Mouse (Mus musculus) liver, embryonic 12.5 days (tissue): ENCODE measurements around the gene Lsm5. TPM values are rescaled to one million over a fixed set of nuclear protein-coding genes. Genes with fewer than 3 reads are reported as not detected.

Source experiments
- ATAC-seq: fragments of 200-750 bp; cut with Nextera tagmentation; 2 replicates; pipeline ENCODE4 v1.8.0; 2017; ENCODE audit warnings: moderate number of reproducible peaks, mild to moderate bottlenecking, moderate library complexity
- H3K27ac ChIP-seq: fragments of 300-500 bp; sonication (generic); 2 replicates; pipeline ENCODE4 v1.5.1; 2016; ENCODE audit warnings: mild to moderate bottlenecking
- H3K27me3 ChIP-seq: fragments of 300-500 bp; sonication (generic); replicated peaks from 2 replicates; pipeline ENCODE4 v1.6.1; 2016; ENCODE audit warnings: mild to moderate bottlenecking, moderate library complexity
- H3K36me3 ChIP-seq: fragments of 300-500 bp; sonication (generic); 2 replicates; pipeline ENCODE4 v1.6.1; 2016; ENCODE audit warnings: mild to moderate bottlenecking, moderate library complexity
- H3K4me1 ChIP-seq: fragments of 300-500 bp; sonication (generic); 2 replicates; pipeline ENCODE4 v1.6.1; 2016
- H3K4me2 ChIP-seq: fragments of 300-500 bp; sonication (generic); 2 replicates; pipeline ENCODE4 v1.6.1; 2016; ENCODE audit warnings: mild to moderate bottlenecking, moderate library complexity
- H3K4me3 ChIP-seq: fragments of 300-500 bp; sonication (generic); 2 replicates; pipeline ENCODE4 v1.5.1; 2016; ENCODE audit warnings: mild to moderate bottlenecking, moderate library complexity
- H3K9ac ChIP-seq: fragments of 300-500 bp; sonication (generic); 2 replicates; pipeline ENCODE4 v1.6.1; 2016; ENCODE audit warnings: mild to moderate bottlenecking, moderate library complexity
- H3K9me3 ChIP-seq: fragments of 300-500 bp; sonication (generic); replicated peaks from 2 replicates; pipeline ENCODE4 v1.6.1; 2016; ENCODE audit warnings: mild to moderate bottlenecking, moderate library complexity
- WGBS: fragments of 180-500 bp; shearing (Covaris S2); methylation state at CpG from one replicate; pipeline ENCODE4 v1.1.7; 2016; ENCODE audit not compliant: insufficient replicate concordance; 5-methylcytosine and 5-hydroxymethylcytosine counted together
- polyA plus RNA-seq: library from polyadenylated mRNA; unstranded; fragments of >200 nt; fragmentation: Nextera tagmentation; extraction: Ambion mirVana; gene quantifications from 2 replicates; pipeline ENCODE4 v1.2.1, GENCODE M21; 2016

The Lsm5 gene
- polyA plus RNA-seq: 113 and 118 TPM in 2 replicates

GRCm38 (mm10) chr6:56703931-56704900 is at the start of gene Lsm5:
Gene Lsm5, minus strand, starts transcription at chr6:56704710.
- under 1% methylated on average over 46 of the region's 46 CpGs for WGBS

GRCm38 (mm10) chr6:56753719-56754118 is 49.2 kb upstream of the Lsm5 start:
- Histone ChIP-seq H3K27me3 (no peaks in the 10 kb centered on the region), H3K36me3 (peaks cover 51% of the 10 kb centered on the region), H3K4me2 (no peak overlapping the region), H3K9me3 (no peaks in the 10 kb centered on the region), H3K4me1 (no peaks in the 10 kb centered on the region), H3K9ac (no peak overlapping the region), H3K27ac (no peak overlapping the region), H3K4me3 (no peak overlapping the region)
- no peak for ATAC-seq
- WGBS: 64% methylated on average over 3 of the region's 3 CpGs

More at GRCm38 (mm10) chr6:56703931-56704900, at the start of gene Lsm5:
- Histone ChIP-seq H3K4me1 (peaks cover 16% of the 10 kb centered on the region), H3K9ac (peak within 1 kb of the TSS; percentile 89), H3K27ac (peak within 1 kb of the TSS; percentile 73), H3K4me3 (peak within 1 kb of the TSS; percentile 95), H3K4me2 (peak within 1 kb of the TSS; percentile 80), H3K36me3 (peaks cover 4% of the 10 kb centered on the region; the same call in 1 of the 2 replicates), H3K27me3 (no peaks in the 10 kb centered on the region), H3K9me3 (0 out of 2 replicates have a peak, but pooled peaks cover 5% of the 10 kb centered on the region)
- peak; percentile 87 for ATAC-seq

GRCm38 (mm10) chr6:56745950-56746543 is 41.5 kb upstream of the Lsm5 start:
- WGBS: 75% methylated on average over 5 of the region's 5 CpGs
- ATAC-seq: no peak
- no peak overlapping the region for H3K27ac ChIP-seq
- peaks cover 31% of the 10 kb centered on the region for H3K36me3 ChIP-seq
- no peak overlapping the region for H3K9ac ChIP-seq
- H3K4me1 ChIP-seq: no peaks in the 10 kb centered on the region
- H3K9me3 ChIP-seq: no peaks in the 10 kb centered on the region
- no peaks in the 10 kb centered on the region for H3K27me3 ChIP-seq
- H3K4me3 ChIP-seq: no peak overlapping the region
- no peak overlapping the region for H3K4me2 ChIP-seq

- Histone ChIP-seq H3K4me1 (no peaks in the 10 kb centered on the region), H3K36me3 (peaks cover 67% of the 10 kb centered on the region), H3K9me3 (no peaks in the 10 kb centered on the region), H3K27ac (no peak overlapping the region), H3K4me3 (no peak overlapping the region), H3K4me2 (no peak overlapping the region), H3K9ac (no peak overlapping the region), H3K27me3 (no peaks in the 10 kb centered on the region)
- no peak for ATAC-seq
- WGBS: 68% methylated on average over 2 of the region's 2 CpGs
Observed at GRCm38 (mm10) chr6:56732545-56732944, 28.0 kb upstream of the Lsm5 start.

GRCm38 (mm10) chr6:56720877-56721276 is 16.4 kb upstream of the Lsm5 start:
- Histone ChIP-seq H3K9ac (no peak overlapping the region), H3K4me1 (peaks cover 18% of the 10 kb centered on the region), H3K4me2 (no peak overlapping the region), H3K4me3 (no peak overlapping the region), H3K36me3 (peaks cover 20% of the 10 kb centered on the region), H3K27me3 (no peaks in the 10 kb centered on the region), H3K27ac (no peak overlapping the region), H3K9me3 (no peaks in the 10 kb centered on the region)
- WGBS: 59% methylated on average over 3 of the region's 3 CpGs
- no peak for ATAC-seq

GRCm38 (mm10) chr6:56719071-56719470 is 14.6 kb upstream of the Lsm5 start:
- Histone ChIP-seq H3K9me3 (no peaks in the 10 kb centered on the region), H3K4me2 (no peak overlapping the region), H3K4me1 (peaks cover 22% of the 10 kb centered on the region), H3K36me3 (peaks cover 9% of the 10 kb centered on the region), H3K27ac (no peak overlapping the region), H3K27me3 (no peaks in the 10 kb centered on the region), H3K4me3 (no peak overlapping the region), H3K9ac (no peak overlapping the region)
- ATAC-seq: no peak
- WGBS: 87% methylated on average over 1 of the region's 1 CpGs

GRCm38 (mm10) chr6:56715270-56715666 is 10.8 kb upstream of the Lsm5 start:
- Histone ChIP-seq H3K4me2 (peak overlapping the region; percentile 76), H3K27me3 (no peaks in the 10 kb centered on the region), H3K4me1 (peaks cover 22% of the 10 kb centered on the region), H3K4me3 (peak overlapping the region; percentile 84), H3K27ac (peak overlapping the region; percentile 90), H3K9ac (peak overlapping the region; percentile 82), H3K36me3 (no peaks in the 10 kb centered on the region), H3K9me3 (no peaks in the 10 kb centered on the region)
- WGBS: under 1% methylated on average over 25 of the region's 25 CpGs
- peak; percentile 5 for ATAC-seq

GRCm38 (mm10) chr6:56714574-56715269 is 10.2 kb upstream of the Lsm5 start, which contains the start of gene Avl9:
Gene Avl9, plus strand, starts transcription at chr6:56714899.
- Histone ChIP-seq H3K4me3 (peak within 1 kb of the TSS; percentile 84), H3K36me3 (no peaks in the 10 kb centered on the region), H3K27ac (peak within 1 kb of the TSS; percentile 90), H3K9me3 (no peaks in the 10 kb centered on the region), H3K4me2 (peak within 1 kb of the TSS; percentile 76), H3K27me3 (no peaks in the 10 kb centered on the region), H3K4me1 (peaks cover 22% of the 10 kb centered on the region), H3K9ac (peak within 1 kb of the TSS; percentile 82)
- peak; percentile 97 for ATAC-seq
- WGBS: under 1% methylated on average over 64 of the region's 64 CpGs

- Histone ChIP-seq H3K9ac (no peak overlapping the region), H3K9me3 (no peaks in the 10 kb centered on the region), H3K27me3 (no peaks in the 10 kb centered on the region), H3K4me1 (peaks cover 22% of the 10 kb centered on the region), H3K36me3 (no peaks in the 10 kb centered on the region), H3K4me3 (peak overlapping the region; percentile 84), H3K27ac (no peak overlapping the region), H3K4me2 (peak overlapping the region; percentile 76)
- no peak for ATAC-seq
- WGBS: 30% methylated on average over 7 of the region's 7 CpGs
Observed at GRCm38 (mm10) chr6:56714186-56714573, 9.7 kb upstream of the Lsm5 start.

GRCm38 (mm10) chr6:56692445-56692844 is 12.1 kb downstream of the Lsm5 start:
- H3K9ac ChIP-seq: no peak overlapping the region
- no peak overlapping the region for H3K4me3 ChIP-seq
- H3K36me3 ChIP-seq: no peaks in the 10 kb centered on the region
- no peaks in the 10 kb centered on the region for H3K9me3 ChIP-seq
- H3K4me1 ChIP-seq: no peaks in the 10 kb centered on the region
- ATAC-seq: no peak
- no peaks in the 10 kb centered on the region for H3K27me3 ChIP-seq
- WGBS: 75% methylated on average over 4 of the region's 4 CpGs
- H3K27ac ChIP-seq: no peak overlapping the region
- no peak overlapping the region for H3K4me2 ChIP-seq

- no peaks in the 10 kb centered on the region for H3K4me1 ChIP-seq
- ATAC-seq: peak; percentile 42; the same call in 1 of the 2 replicates
- 2% methylated on average over 2 of the region's 2 CpGs for WGBS
Observed at GRCm38 (mm10) chr6:56691205-56691604, 13.3 kb downstream of the Lsm5 start.

More at GRCm38 (mm10) chr6:56691205-56691604, 13.3 kb downstream of the Lsm5 start:
- H3K4me3 ChIP-seq: no peak overlapping the region
- H3K4me2 ChIP-seq: no peak overlapping the region
- H3K27ac ChIP-seq: no peak overlapping the region
- H3K36me3 ChIP-seq: no peaks in the 10 kb centered on the region
- no peaks in the 10 kb centered on the region for H3K27me3 ChIP-seq
- H3K9ac ChIP-seq: no peak overlapping the region
- H3K9me3 ChIP-seq: no peaks in the 10 kb centered on the region
